Mouse (Mus musculus): ENCODE measurements around the gene Hfe.

DNA sequence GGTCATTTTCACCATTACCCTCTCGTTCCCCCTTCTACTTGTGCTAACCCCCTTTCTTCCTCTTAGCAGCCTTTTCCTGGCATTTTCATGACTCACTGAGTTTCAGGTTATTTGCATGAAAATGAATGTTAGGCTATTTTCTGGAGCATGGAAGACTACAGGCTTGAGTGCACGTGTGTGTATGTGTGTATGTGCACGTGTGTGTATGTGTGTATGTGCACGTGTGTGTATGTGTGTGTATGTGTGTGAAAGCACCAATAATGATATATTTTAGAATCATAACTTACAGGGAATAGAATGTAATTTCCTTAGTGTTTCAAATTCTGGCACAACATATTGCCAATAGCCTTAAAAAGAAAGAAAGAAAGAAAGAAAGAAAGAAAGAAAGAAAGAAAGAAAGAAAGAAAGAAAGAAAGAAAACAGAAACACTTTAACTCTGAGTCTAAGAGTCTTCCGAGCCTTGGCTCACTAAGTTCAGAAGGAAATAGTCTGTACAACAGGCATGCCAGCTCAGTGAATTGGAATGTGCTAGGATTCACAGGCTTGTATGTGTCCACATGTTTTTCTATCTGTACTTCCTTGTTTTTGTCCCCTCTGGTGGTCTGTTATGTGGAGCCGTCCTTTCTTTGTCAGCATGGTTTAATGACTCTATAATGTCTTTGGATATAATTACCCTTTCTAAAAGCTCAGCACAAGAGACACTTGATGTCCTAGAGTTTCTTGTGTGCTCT is 50.9 kb downstream of the Hfe start:
- TF ChIP-seq POLR2A (IDR thresholded peaks at IDR 0.05; ENCODE audit: control insufficient read depth, extremely low read depth, insufficient read depth, low read length, poor library complexity), result no peak
- no peak for TF ChIP-seq CTCF (IDR thresholded peaks at IDR 0.05; ENCODE audit: borderline replicate concordance, control insufficient read depth, extremely low read depth, insufficient read depth, low read length, poor library complexity)

All from thymus, adult 2 months (tissue).